Mouse (Mus musculus): ENCODE measurements at regions not wholly inside any gene's neighbourhood (a gene's known extent, or its start where the extent isn't known, plus 50 kb on each side); places are given as distances from the start of the nearest gene placed in this dataset.

GRCm38 (mm10) chr3:60789441-60789840 lies 213.2 kb upstream of the P2ry1 start:
- no peak for ATAC-seq (replicated peaks; ENCODE audit: low FRiP score, low TSS enrichment, low read depth)
- no peak for DNase-seq (ENCODE audit: low spot score)
- WGBS = 83% methylated on average over 4 of the region's 4 CpGs

GRCm38 (mm10) chr3:60792166-60792565 lies 210.4 kb upstream of the P2ry1 start:
- no peaks in the 10 kb centered on the region for H3K4me1 ChIP-seq (replicated peaks; ENCODE audit: control insufficient read depth, insufficient read depth, low read length)
- H3K27ac ChIP-seq (ENCODE audit: low read depth) = no peak overlapping the region
- no peaks in the 10 kb centered on the region for H3K9me3 ChIP-seq (ENCODE audit: control insufficient read depth, low read length)
- WGBS = 80% methylated on average over 4 of the region's 4 CpGs
- no peak overlapping the region for H3K9ac ChIP-seq (ENCODE audit: low read length)
- no peaks in the 10 kb centered on the region for H3K27me3 ChIP-seq (replicated peaks; ENCODE audit: control insufficient read depth, insufficient read depth, low read length)
- no peak overlapping the region for H3K4me3 ChIP-seq (ENCODE audit: low read depth, low read length)
- H3K36me3 ChIP-seq (ENCODE audit: control insufficient read depth, insufficient read depth, low read length) = no peaks in the 10 kb centered on the region
- no peak for DNase-seq (ENCODE audit: low spot score)
- ATAC-seq (replicated peaks; ENCODE audit: low FRiP score, low TSS enrichment, low read depth) = no peak
- H3K4me2 ChIP-seq (ENCODE audit: low read length) = no peak overlapping the region

More at GRCm38 (mm10) chr3:60789441-60789840, 213.2 kb upstream of the P2ry1 start:
- no peaks in the 10 kb centered on the region for H3K27me3 ChIP-seq (replicated peaks; ENCODE audit: control insufficient read depth, insufficient read depth, low read length)
- no peaks in the 10 kb centered on the region for H3K36me3 ChIP-seq (ENCODE audit: control insufficient read depth, insufficient read depth, low read length)
- H3K4me3 ChIP-seq (ENCODE audit: low read depth, low read length) = no peak overlapping the region
- H3K9ac ChIP-seq (ENCODE audit: low read length) = no peak overlapping the region
- H3K27ac ChIP-seq (ENCODE audit: low read depth) = no peak overlapping the region
- H3K4me1 ChIP-seq (replicated peaks; ENCODE audit: control insufficient read depth, insufficient read depth, low read length) = no peaks in the 10 kb centered on the region; the same call in 1 of the 2 replicates
- H3K9me3 ChIP-seq (ENCODE audit: control insufficient read depth, low read length) = no peaks in the 10 kb centered on the region
- no peak overlapping the region for H3K4me2 ChIP-seq (ENCODE audit: low read length)

GRCm38 (mm10) chr3:60796207-60796606 lies 206.4 kb upstream of the P2ry1 start:
- 89% methylated on average over 2 of the region's 2 CpGs for WGBS
- no peak overlapping the region for H3K9ac ChIP-seq (ENCODE audit: low read length)
- ATAC-seq (replicated peaks; ENCODE audit: low FRiP score, low TSS enrichment, low read depth) (no peak), DNase-seq (ENCODE audit: low spot score) (no peak)
- no peaks in the 10 kb centered on the region for H3K27me3 ChIP-seq (replicated peaks; ENCODE audit: control insufficient read depth, insufficient read depth, low read length)
- H3K4me1 ChIP-seq (replicated peaks; ENCODE audit: control insufficient read depth, insufficient read depth, low read length) = no peaks in the 10 kb centered on the region
- no peaks in the 10 kb centered on the region for H3K36me3 ChIP-seq (ENCODE audit: control insufficient read depth, insufficient read depth, low read length)
- H3K4me2 ChIP-seq (ENCODE audit: low read length) = no peak overlapping the region
- no peaks in the 10 kb centered on the region for H3K9me3 ChIP-seq (ENCODE audit: control insufficient read depth, low read length)
- no peak overlapping the region for H3K4me3 ChIP-seq (ENCODE audit: low read depth, low read length)
- no peak overlapping the region for H3K27ac ChIP-seq (ENCODE audit: low read depth)

DNA sequence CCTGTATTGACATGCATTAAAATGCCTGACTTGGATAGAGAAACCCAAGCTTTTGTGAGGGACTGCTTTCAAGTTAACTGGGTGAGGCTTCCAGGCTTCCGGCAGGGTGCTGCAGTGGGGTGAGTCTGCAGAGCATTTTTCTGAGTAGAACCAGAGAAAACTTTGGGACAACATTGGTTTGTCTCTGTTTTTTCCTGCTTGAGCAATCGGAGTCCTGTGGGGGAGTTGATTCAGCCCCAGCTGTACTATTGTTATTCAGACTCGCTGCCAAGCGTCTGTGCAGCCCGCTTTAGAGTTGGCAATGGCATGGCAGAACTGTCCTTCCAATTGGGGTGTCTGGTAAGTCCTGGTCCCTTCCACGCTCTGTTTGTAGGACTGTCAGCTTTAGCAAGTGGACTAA lies 204.8 kb upstream of the P2ry1 start:
- no peaks in the 10 kb centered on the region for H3K27me3 ChIP-seq (replicated peaks; ENCODE audit: control insufficient read depth, insufficient read depth, low read length)
- DNase-seq (ENCODE audit: low spot score) = no peak
- 79% methylated on average over 6 of the region's 6 CpGs for WGBS
- no peak overlapping the region for H3K4me3 ChIP-seq (ENCODE audit: low read depth, low read length)
- no peak overlapping the region for H3K27ac ChIP-seq (ENCODE audit: low read depth)
- no peak for ATAC-seq (replicated peaks; ENCODE audit: low FRiP score, low TSS enrichment, low read depth)
- H3K36me3 ChIP-seq (ENCODE audit: control insufficient read depth, insufficient read depth, low read length) = no peaks in the 10 kb centered on the region
- no peak overlapping the region for H3K4me2 ChIP-seq (ENCODE audit: low read length)
- no peaks in the 10 kb centered on the region for H3K9me3 ChIP-seq (ENCODE audit: control insufficient read depth, low read length)
- no peak overlapping the region for H3K9ac ChIP-seq (ENCODE audit: low read length)
- H3K4me1 ChIP-seq (replicated peaks; ENCODE audit: control insufficient read depth, insufficient read depth, low read length) = no peaks in the 10 kb centered on the region

DNA sequence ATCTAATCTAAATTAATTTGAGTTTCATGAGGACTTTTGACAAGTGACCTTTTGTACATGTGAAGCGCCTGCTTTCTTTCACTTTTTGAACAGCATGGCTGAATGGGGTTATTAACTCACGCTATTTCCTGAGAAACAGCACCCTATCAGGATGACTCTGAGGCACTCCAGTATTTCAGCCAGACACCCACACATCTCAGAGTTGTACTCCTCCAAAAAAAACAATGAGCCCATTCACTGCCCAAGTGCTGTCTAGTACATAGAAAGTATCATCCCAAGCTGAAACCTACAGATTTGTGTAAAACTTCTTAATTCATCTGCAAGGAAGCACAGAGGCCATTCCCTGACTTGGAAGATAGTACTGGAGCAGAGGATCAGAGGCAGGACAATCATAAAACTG lies 204.1 kb upstream of the P2ry1 start:
- ATAC-seq (replicated peaks; ENCODE audit: low FRiP score, low TSS enrichment, low read depth) = no peak
- WGBS = 68% methylated on average over 2 of the region's 2 CpGs
- Histone ChIP-seq H3K27ac (ENCODE audit: low read depth) (no peak overlapping the region), H3K9me3 (ENCODE audit: control insufficient read depth, low read length) (no peaks in the 10 kb centered on the region), H3K27me3 (replicated peaks; ENCODE audit: control insufficient read depth, insufficient read depth, low read length) (no peaks in the 10 kb centered on the region), H3K36me3 (ENCODE audit: control insufficient read depth, insufficient read depth, low read length) (no peaks in the 10 kb centered on the region), H3K9ac (ENCODE audit: low read length) (no peak overlapping the region), H3K4me3 (ENCODE audit: low read depth, low read length) (no peak overlapping the region), H3K4me2 (ENCODE audit: low read length) (no peak overlapping the region), H3K4me1 (replicated peaks; ENCODE audit: control insufficient read depth, insufficient read depth, low read length) (no peaks in the 10 kb centered on the region)
- no peak for DNase-seq (ENCODE audit: low spot score)

DNA sequence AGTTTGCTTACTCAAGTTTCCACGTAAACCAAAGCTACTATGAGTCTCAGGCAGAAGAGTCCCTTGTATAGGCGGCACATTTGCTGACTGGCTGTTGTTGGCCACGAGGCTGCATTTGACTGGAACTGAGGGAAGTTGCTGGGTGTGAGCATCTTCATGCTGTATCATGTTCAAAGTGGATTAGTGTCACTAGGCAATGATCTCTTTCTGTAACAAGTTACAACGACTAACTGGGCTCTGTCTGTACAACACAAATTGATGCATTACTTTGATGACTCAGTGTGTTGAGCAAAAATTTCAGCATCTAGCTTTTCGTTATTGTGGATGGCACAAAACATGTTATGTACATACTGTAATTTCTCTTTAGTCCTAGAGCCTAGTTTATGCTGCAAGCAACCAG lies 203.7 kb upstream of the P2ry1 start:
- H3K9ac ChIP-seq (ENCODE audit: low read length) = no peak overlapping the region
- H3K4me1 ChIP-seq (replicated peaks; ENCODE audit: control insufficient read depth, insufficient read depth, low read length) = no peaks in the 10 kb centered on the region

DNA sequence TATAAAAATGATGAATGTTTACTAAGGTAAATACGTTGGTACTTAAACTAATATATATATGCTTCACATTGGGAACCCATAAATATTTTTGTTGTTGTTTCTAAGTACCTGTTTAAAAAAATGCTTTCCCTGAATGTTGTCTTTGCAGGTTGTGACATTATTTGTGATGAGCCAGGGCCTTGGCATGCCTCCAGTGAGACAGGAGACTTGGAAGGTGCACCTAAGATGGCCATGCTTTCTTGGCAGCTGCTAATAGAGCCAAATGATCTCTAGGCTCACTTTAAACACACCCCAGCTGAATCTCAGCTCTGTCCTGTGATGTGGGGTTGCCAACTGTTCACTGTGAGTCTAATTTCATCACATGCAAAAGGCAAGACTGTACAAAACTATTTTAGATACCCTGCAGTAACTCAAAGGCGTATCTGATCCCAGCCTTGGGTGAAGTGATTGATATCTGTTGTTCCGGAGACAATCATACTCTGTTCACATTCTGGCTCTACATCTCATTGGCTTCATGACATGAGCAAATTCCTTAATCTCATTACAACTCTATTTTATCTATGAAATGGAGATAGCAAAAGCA lies 197.8 kb upstream of the P2ry1 start:
- H3K9me3 ChIP-seq (ENCODE audit: control insufficient read depth, low read length) = no peaks in the 10 kb centered on the region
- ATAC-seq (replicated peaks; ENCODE audit: low FRiP score, low TSS enrichment, low read depth) (no peak), DNase-seq (ENCODE audit: low spot score) (no peak)
- no peaks in the 10 kb centered on the region for H3K27me3 ChIP-seq (replicated peaks; ENCODE audit: control insufficient read depth, insufficient read depth, low read length)
- WGBS = 85% methylated on average over 3 of the region's 3 CpGs
- H3K4me3 ChIP-seq (ENCODE audit: low read depth, low read length) = no peak overlapping the region
- no peak overlapping the region for H3K4me2 ChIP-seq (ENCODE audit: low read length)
- no peaks in the 10 kb centered on the region for H3K4me1 ChIP-seq (replicated peaks; ENCODE audit: control insufficient read depth, insufficient read depth, low read length)
- H3K27ac ChIP-seq (ENCODE audit: low read depth) = no peak overlapping the region
- no peak overlapping the region for H3K9ac ChIP-seq (ENCODE audit: low read length)
- H3K36me3 ChIP-seq (ENCODE audit: control insufficient read depth, insufficient read depth, low read length) = no peaks in the 10 kb centered on the region

More for the DNA sequence above, 203.7 kb upstream of the P2ry1 start:
- no peak overlapping the region for H3K4me2 ChIP-seq (ENCODE audit: low read length)
- no peak overlapping the region for H3K4me3 ChIP-seq (ENCODE audit: low read depth, low read length)
- no peak overlapping the region for H3K27ac ChIP-seq (ENCODE audit: low read depth)
- WGBS = 72% methylated on average over 5 of the region's 5 CpGs
- DNase-seq (ENCODE audit: low spot score) (no peak), ATAC-seq (replicated peaks; ENCODE audit: low FRiP score, low TSS enrichment, low read depth) (no peak)
- H3K27me3 ChIP-seq (replicated peaks; ENCODE audit: control insufficient read depth, insufficient read depth, low read length) = no peaks in the 10 kb centered on the region
- no peaks in the 10 kb centered on the region for H3K36me3 ChIP-seq (ENCODE audit: control insufficient read depth, insufficient read depth, low read length)
- H3K9me3 ChIP-seq (ENCODE audit: control insufficient read depth, low read length) = no peaks in the 10 kb centered on the region

DNA sequence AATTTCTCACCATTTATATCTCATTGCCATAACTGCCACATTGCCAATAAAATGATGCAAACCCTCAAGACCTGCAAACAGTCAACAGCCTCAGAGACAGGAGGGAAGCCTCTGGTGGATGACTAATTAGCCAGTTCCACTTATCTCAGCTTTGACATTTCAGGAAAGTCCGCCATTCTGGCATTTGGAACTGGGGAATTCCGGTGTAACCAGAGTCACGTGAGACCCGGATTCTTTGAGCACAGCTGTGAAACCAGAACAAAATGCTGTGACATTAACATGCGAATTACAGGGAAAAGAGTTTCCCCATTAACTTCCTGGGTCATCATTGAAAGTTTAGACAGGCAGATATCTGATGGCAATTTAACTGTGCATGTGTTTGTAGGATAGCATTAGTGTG lies 190.7 kb upstream of the P2ry1 start:
- Histone ChIP-seq H3K9me3 (ENCODE audit: control insufficient read depth, low read length) (no peaks in the 10 kb centered on the region), H3K9ac (ENCODE audit: low read length) (no peak overlapping the region), H3K4me3 (ENCODE audit: low read depth, low read length) (no peak overlapping the region), H3K27me3 (replicated peaks; ENCODE audit: control insufficient read depth, insufficient read depth, low read length) (no peaks in the 10 kb centered on the region), H3K27ac (ENCODE audit: low read depth) (no peak overlapping the region), H3K4me2 (ENCODE audit: low read length) (no peak overlapping the region), H3K36me3 (ENCODE audit: control insufficient read depth, insufficient read depth, low read length) (no peaks in the 10 kb centered on the region), H3K4me1 (replicated peaks; ENCODE audit: control insufficient read depth, insufficient read depth, low read length) (peaks cover 4% of the 10 kb centered on the region; the same call in 1 of the 2 replicates)
- WGBS = 60% methylated on average over 5 of the region's 5 CpGs
- ATAC-seq (replicated peaks; ENCODE audit: low FRiP score, low TSS enrichment, low read depth) = no peak
- DNase-seq (ENCODE audit: low spot score) = no peak

GRCm38 (mm10) chr3:60813485-60813884 lies 189.1 kb upstream of the P2ry1 start:
- no peak for DNase-seq (ENCODE audit: low spot score)

More at GRCm38 (mm10) chr3:60813485-60813884, 189.1 kb upstream of the P2ry1 start:
- 75% methylated on average over 3 of the region's 3 CpGs for WGBS
- peaks cover 4% of the 10 kb centered on the region; the same call in 1 of the 2 replicates for H3K4me1 ChIP-seq (replicated peaks; ENCODE audit: control insufficient read depth, insufficient read depth, low read length)
- no peak overlapping the region for H3K4me3 ChIP-seq (ENCODE audit: low read depth, low read length)
- H3K9ac ChIP-seq (ENCODE audit: low read length) = no peak overlapping the region
- no peak overlapping the region for H3K27ac ChIP-seq (ENCODE audit: low read depth)
- no peak overlapping the region for H3K4me2 ChIP-seq (ENCODE audit: low read length)
- ATAC-seq (replicated peaks; ENCODE audit: low FRiP score, low TSS enrichment, low read depth) = no peak
- no peaks in the 10 kb centered on the region for H3K9me3 ChIP-seq (ENCODE audit: control insufficient read depth, low read length)
- no peaks in the 10 kb centered on the region for H3K27me3 ChIP-seq (replicated peaks; ENCODE audit: control insufficient read depth, insufficient read depth, low read length)
- no peaks in the 10 kb centered on the region for H3K36me3 ChIP-seq (ENCODE audit: control insufficient read depth, insufficient read depth, low read length)
